Mouse (Mus musculus) stomach, embryonic 16.5 days (tissue): ENCODE measurements around the gene Odf4. TPM values are rescaled to one million over a fixed set of nuclear protein-coding genes. Genes with fewer than 3 reads are reported as not detected.
A peak's percentile ranks its signal among the peaks of the same experiment; 100 is the strongest.
"Not testable (repeated sequence)": the region's sequence is repeated elsewhere in the genome, so short reads cannot be mapped to it uniquely, and the experiment has no call there.

ENCODE experiments used
- ATAC-seq: fragments of 200-750 bp; cut with Nextera tagmentation; 2 replicates; pipeline ENCODE4 v1.8.0; 2017; ENCODE audit warnings: moderate number of reproducible peaks, moderate TSS enrichment; ENCODE audit not compliant: insufficient read depth, low FRiP score
- H3K27ac ChIP-seq: fragments of 300-500 bp; sonication (generic); 2 replicates; pipeline ENCODE4 v1.5.1; 2014; ENCODE audit warnings: low read length
- H3K27me3 ChIP-seq: fragments of 300-500 bp; sonication (generic); 2 replicates; pipeline ENCODE4 v1.6.1; 2014; ENCODE audit warnings: low read length, control low read depth, mixed read lengths; ENCODE audit not compliant: control insufficient read depth, insufficient read depth
- H3K36me3 ChIP-seq: fragments of 300-500 bp; sonication (generic); 2 replicates; pipeline ENCODE4 v1.6.1; 2014; ENCODE audit warnings: low read length; ENCODE audit not compliant: control insufficient read depth, insufficient read depth
- H3K4me1 ChIP-seq: fragments of 300-500 bp; sonication (generic); 2 replicates; pipeline ENCODE4 v1.6.1; 2014; ENCODE audit warnings: low read length, control low read depth, mixed read lengths; ENCODE audit not compliant: control insufficient read depth, insufficient read depth
- H3K4me2 ChIP-seq: fragments of 300-500 bp; sonication (generic); 2 replicates; pipeline ENCODE4 v1.6.1; 2014; ENCODE audit warnings: low read depth, low read length, mixed read lengths
- H3K4me3 ChIP-seq: fragments of 300-500 bp; sonication (generic); replicated peaks from 2 replicates; pipeline ENCODE4 v1.5.1; 2014; ENCODE audit warnings: mild to moderate bottlenecking, low read length
- H3K9ac ChIP-seq: fragments of 300-500 bp; sonication (generic); 2 replicates; pipeline ENCODE4 v1.6.1; 2014; ENCODE audit warnings: low read length
- H3K9me3 ChIP-seq: fragments of 300-500 bp; sonication (generic); replicated peaks from 2 replicates; pipeline ENCODE4 v1.6.1; 2016; ENCODE audit warnings: low read length, control low read depth; ENCODE audit not compliant: control insufficient read depth
- WGBS: fragments of 180-500 bp; shearing (Covaris S2); extraction: QIAGEN DNeasy Blood & Tissue Kit; methylation state at CpG from one replicate; pipeline ENCODE4 v1.1.7; 2014; 5-methylcytosine and 5-hydroxymethylcytosine counted together
- polyA plus RNA-seq: library from polyadenylated mRNA; unstranded; fragments of >200 nt; fragmentation: Nextera tagmentation; extraction: Ambion mirVana; gene quantifications from 2 replicates; pipeline ENCODE4 v1.2.1, GENCODE M21; 2015

Gene Odf4
- polyA plus RNA-seq, 1 experiment from 2014 or later = 0.30 TPM

DNA sequence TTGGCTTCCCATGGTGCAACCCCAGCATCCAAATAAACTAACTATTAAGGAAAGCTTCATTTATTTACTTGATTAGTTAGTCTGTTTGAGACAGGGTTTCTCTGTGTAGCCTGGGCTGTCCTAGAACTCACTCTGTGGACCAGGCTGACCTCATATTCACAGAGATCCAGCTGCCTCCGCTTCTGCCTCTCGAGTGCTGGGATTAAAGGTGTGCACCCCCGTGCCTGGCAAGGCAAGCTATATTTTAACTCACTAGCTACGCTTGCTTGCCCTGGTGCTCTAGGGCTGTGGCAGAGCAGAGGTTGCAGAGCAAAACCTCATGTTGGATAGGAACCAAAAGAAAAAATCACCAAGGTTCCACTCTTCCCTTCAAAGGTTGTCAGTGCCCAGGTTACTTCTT is 13.6 kb upstream of the Odf4 start:
- 47% methylated on average over 4 of the region's 4 CpGs for WGBS
- ATAC-seq = no peak

DNA sequence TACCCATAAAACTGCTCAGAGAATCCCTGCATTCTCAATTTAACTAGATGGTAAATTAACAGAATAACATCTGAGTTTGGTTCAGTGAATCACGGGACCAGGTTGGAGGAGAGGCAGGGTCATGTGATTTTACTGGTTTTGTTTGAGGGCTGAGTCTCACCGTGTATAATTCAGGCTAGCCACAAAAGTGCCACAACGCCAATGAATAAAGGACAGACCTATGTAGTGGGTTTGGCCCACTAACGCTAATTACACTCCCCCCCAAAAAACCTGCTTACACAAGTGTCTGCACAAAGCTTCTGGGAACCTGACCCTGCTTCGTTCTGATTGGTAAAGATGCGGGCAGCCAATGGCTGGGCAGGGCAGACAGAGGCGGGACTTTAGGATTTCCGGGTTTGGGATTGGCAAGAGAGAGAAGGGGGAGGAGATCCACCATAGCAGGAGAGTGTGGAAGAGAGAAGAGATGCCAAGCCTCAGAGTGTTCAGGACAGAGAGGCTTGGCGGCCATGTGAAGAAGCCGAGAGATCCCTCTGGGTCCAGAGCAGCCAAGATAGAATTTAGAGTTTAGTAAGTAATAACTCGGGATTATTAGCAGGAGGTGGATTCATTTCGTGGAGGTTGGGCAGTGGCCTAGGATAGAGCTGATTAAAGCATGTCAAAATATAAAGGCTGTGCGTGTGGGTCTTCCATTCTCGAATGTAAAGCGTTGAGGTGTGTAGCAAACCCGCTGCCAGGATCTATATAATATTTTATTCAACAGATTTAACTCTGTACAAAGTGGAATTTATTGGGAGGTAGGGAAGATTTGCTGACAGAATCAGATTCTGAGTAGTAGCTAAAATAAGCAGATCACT is 12.8 kb upstream of the Odf4 start:
- Histone ChIP-seq H3K4me2 (peak overlapping the region; percentile 67), H3K4me1 (peaks cover 5% of the 10 kb centered on the region; the same call in 1 of the 2 replicates), H3K4me3 (peak overlapping the region; percentile 58), H3K9me3 (no peaks in the 10 kb centered on the region), H3K36me3 (no peaks in the 10 kb centered on the region), H3K27me3 (no peaks in the 10 kb centered on the region), H3K27ac (peak overlapping the region; percentile 71; the same call in 1 of the 2 replicates), H3K9ac (peak overlapping the region; percentile 71)
- ATAC-seq = peak; percentile 98
- 2% methylated on average over 16 of the region's 16 CpGs for WGBS

More for the DNA sequence above, 13.6 kb upstream of the Odf4 start:
- Histone ChIP-seq H3K4me3 (peak overlapping the region; percentile 58), H3K27me3 (no peaks in the 10 kb centered on the region), H3K4me1 (peaks cover 5% of the 10 kb centered on the region; the same call in 1 of the 2 replicates), H3K9ac (peak overlapping the region; percentile 71), H3K9me3 (no peaks in the 10 kb centered on the region), H3K36me3 (no peaks in the 10 kb centered on the region), H3K27ac (0 out of 2 replicates have a peak overlapping the region, but pooled peaks have one; percentile 14), H3K4me2 (peak overlapping the region; percentile 67)

DNA sequence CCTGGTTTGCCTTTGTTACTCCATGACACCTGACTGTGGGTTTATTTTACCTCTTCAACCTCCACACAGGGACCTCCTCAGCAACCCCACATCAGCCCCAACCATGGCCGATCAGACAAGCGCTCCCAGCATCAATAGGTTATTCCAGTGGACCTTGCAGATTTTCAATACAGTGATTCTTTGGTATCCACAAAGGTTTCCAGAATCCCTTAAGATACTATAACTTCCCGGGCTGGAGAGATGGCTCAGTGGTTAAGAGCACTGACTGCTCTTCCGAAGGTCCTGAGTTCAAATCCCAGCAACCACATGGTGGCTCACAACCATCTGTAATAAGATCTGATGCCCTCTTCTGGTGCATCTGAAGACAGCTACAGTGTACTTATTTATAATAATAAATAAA is 10.1 kb upstream of the Odf4 start:
- ATAC-seq, H3K9ac ChIP-seq, H3K4me3 ChIP-seq, H3K9me3 ChIP-seq, H3K4me2 ChIP-seq, H3K4me1 ChIP-seq, H3K27me3 ChIP-seq, H3K36me3 ChIP-seq, H3K27ac ChIP-seq: not testable (repeated sequence)
- 90% methylated on average over 4 of the region's 4 CpGs for WGBS

DNA sequence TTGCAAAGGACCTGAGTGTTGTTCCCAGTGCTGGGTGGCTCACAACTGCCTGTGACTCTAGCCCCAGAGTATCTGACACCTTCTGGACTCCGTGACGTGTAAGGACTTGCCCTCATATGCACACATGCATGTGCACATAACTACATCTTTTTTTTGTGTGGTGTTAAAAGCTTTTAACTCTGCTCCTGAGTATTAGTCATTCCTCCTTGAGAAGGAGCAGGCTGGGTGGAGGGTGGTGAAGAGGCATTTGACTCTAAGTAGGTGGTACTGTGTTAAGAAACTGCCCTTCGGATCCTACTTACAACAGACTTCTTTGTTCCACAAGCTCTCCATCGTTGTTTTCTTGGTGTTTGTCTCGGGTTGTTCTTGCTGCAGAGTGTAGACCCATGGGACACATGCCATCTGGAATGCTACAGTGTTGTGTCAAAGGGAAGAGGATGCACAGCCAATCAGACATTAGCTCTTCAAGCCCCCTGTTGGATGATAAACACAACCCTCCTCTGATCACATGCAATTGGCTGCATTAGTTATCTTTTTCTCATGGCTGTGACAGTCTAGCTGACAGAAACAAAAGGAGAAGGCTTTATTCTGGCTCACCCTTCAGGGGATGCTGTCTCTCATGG is 7.1 kb upstream of the Odf4 start:
- H3K9ac ChIP-seq = no peak overlapping the region
- no peak for ATAC-seq
- H3K4me3 ChIP-seq = no peak overlapping the region
- no peaks in the 10 kb centered on the region for H3K27me3 ChIP-seq
- H3K27ac ChIP-seq = no peak overlapping the region
- H3K36me3 ChIP-seq = no peaks in the 10 kb centered on the region
- WGBS = 60% methylated on average over 5 of the region's 5 CpGs
- peaks cover 7% of the 10 kb centered on the region; the same call in 1 of the 2 replicates for H3K4me1 ChIP-seq
- H3K9me3 ChIP-seq = no peaks in the 10 kb centered on the region
- H3K4me2 ChIP-seq = no peak overlapping the region

DNA sequence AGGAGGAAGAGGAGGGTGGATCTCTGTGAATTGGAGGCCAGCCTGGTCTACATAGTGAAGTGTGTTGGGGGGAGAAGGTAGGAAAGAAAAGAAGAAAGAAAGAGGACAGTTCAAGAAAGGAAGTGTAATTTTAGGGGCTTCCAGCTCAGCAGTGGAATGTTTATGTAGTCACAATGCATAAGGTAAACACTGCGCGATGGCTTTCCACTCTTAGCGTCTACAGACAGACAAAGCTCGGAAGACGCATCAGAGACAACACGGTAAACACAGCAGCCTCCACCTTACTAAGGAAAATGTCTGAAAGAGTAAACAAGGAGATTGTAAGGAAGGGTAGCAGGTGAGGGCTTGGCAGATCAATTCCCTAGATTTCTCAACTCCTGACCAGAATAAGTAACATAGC is 3.1 kb upstream of the Odf4 start:
- Histone ChIP-seq H3K9me3 (no peaks in the 10 kb centered on the region), H3K4me2 (no peak overlapping the region), H3K4me1 (peaks cover 7% of the 10 kb centered on the region; the same call in 1 of the 2 replicates), H3K27me3 (no peaks in the 10 kb centered on the region), H3K36me3 (no peaks in the 10 kb centered on the region), H3K4me3 (no peak overlapping the region), H3K9ac (no peak overlapping the region), H3K27ac (no peak overlapping the region)
- no peak for ATAC-seq
- WGBS = 11% methylated on average over 6 of the region's 6 CpGs

DNA sequence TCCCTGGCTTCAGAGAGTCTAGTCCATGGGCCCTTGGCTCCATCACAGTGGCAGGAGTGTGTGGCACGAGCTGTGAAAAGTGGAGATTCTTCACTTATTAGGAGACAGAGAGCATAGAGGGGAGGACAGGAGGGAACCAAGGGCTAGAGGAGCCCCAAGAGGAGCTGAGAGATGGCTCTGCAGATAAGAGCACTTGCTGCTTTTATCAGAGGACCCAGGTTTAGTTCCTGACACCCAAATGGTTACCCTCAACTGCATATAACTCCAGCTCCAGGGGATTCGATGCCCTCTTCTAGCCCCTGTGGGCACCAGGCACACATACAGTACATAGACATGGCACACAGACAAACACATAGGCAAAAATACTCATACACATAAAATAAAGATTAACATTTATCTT is 2.1 kb downstream of the Odf4 start:
- H3K4me1 ChIP-seq = no peaks in the 10 kb centered on the region; the same call in 1 of the 2 replicates

DNA sequence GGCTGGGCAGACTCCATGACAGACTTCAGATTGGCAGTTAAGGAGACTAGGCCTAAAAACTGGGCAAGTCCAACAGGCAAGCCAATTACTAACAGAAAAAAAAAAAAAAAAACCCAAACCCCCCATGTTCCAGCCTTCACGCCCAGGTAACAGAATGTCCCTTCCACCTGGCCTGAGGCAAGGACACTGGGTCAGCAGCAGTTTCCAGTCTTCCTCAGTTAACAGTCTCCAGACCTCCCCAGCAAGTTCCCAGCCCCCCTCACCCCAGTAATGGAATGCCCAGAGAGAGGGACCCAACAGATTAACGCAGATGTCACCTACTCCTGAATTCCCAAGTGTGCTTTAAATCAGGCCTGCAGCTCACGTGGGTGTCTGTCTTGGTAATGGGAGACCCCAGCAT is 3.7 kb downstream of the Odf4 start:
- 63% methylated on average over 3 of the region's 3 CpGs for WGBS
- Histone ChIP-seq H3K36me3 (no peaks in the 10 kb centered on the region), H3K27ac (no peak overlapping the region), H3K4me2 (no peak overlapping the region), H3K4me3 (no peak overlapping the region), H3K4me1 (no peaks in the 10 kb centered on the region), H3K9ac (no peak overlapping the region), H3K9me3 (no peaks in the 10 kb centered on the region), H3K27me3 (no peaks in the 10 kb centered on the region)
- ATAC-seq = no peak

More for the DNA sequence above, 2.1 kb downstream of the Odf4 start:
- Histone ChIP-seq H3K27me3 (no peaks in the 10 kb centered on the region), H3K27ac (no peak overlapping the region), H3K4me2 (no peak overlapping the region), H3K9me3 (no peaks in the 10 kb centered on the region), H3K9ac (no peak overlapping the region), H3K4me3 (no peak overlapping the region), H3K36me3 (no peaks in the 10 kb centered on the region)
- ATAC-seq = no peak
- WGBS = 96% methylated on average over 2 of the region's 2 CpGs

DNA sequence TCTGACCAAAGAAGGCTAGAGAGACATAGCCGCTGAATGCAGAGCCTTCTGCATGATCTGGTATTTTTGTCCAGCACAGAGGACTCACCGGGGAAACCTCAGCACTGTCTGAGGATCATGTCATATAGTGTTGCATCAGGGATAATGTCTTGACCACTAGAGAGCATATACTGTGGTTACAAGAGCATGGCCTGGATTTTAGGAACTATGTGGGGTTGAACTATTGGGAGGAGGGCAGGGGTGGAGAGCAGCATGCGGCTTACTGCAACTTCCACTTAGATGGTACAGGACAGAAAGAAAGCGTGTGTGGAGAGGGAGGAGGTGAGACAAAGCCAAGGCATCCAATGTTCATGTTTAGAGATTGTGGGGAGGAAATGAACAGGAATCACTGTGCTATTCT is 12.3 kb downstream of the Odf4 start:
- no peak overlapping the region for H3K4me2 ChIP-seq
- no peak for ATAC-seq
- no peak overlapping the region for H3K4me3 ChIP-seq
- 0 out of 2 replicates have a peak, but pooled peaks cover 3% of the 10 kb centered on the region for H3K4me1 ChIP-seq
- H3K27me3 ChIP-seq = no peaks in the 10 kb centered on the region
- WGBS = 89% methylated on average over 4 of the region's 4 CpGs
- H3K9me3 ChIP-seq = no peaks in the 10 kb centered on the region
- H3K36me3 ChIP-seq = no peaks in the 10 kb centered on the region
- H3K27ac ChIP-seq = no peak overlapping the region
- H3K9ac ChIP-seq = no peak overlapping the region

DNA sequence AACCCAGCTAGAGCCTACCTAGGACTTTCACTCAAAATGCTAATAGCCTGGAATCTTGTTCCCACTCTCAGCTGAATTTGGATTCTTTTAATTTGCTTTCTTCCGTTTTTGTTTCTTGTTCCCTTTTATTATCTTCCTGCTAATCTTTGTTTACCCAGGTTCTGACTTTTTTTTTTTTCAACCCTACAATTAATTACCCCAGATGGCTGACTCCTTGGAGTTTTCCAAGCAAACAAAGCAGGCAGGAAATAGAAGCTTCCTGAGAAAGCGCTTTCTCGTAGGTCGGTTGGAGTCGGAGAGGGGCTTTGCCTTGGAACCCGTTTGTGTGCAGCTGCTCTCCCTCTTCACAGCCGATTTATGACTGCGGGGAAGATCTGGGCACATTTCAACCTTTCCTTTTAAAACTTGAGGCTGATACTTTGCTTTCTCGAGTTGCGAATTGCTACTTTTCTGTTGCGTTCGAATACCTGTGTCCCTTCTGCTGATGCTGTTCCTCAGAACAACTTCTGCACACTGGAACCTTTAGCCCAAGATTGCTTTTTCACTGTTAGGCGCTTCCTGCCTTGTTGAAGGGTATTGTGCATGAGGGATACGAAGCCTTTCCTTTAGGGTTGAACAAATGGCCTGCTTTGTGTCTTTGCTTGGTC is 15.2 kb downstream of the Odf4 start:
- Histone ChIP-seq H3K9ac (peak overlapping the region; percentile 23; the same call in 1 of the 2 replicates), H3K4me1 (0 out of 2 replicates have a peak, but pooled peaks cover 3% of the 10 kb centered on the region), H3K27me3 (no peaks in the 10 kb centered on the region), H3K36me3 (no peaks in the 10 kb centered on the region), H3K4me2 (peak overlapping the region; percentile 17; the same call in 1 of the 2 replicates), H3K9me3 (no peaks in the 10 kb centered on the region), H3K27ac (peak overlapping the region; percentile 75), H3K4me3 (no peak overlapping the region)
- 27% methylated on average over 14 of the region's 14 CpGs for WGBS
- no peak for ATAC-seq
